ENCODE assay signal across 8 mouse cellular contexts in the genomic region with DNA sequence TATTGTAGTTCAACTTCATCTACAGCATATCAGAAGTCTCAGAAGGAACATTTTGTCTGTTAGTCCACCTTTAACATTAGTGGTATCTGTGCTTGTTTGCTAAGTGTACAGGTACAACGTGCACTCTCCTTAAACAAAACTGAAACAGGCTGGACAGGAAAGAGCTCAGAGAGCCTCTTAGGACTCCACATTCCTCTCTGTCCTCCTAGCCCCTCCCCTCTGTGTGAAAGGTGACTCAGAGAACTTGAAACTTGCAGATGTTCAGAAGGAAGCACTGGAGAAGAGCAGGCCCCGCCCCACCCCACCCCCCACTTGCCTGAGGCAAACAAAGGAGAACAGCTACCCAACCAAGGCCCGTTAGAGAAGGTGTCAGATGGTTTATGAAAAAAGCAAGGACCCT. TPM values are rescaled to one million over a fixed set of nuclear protein-coding genes. Genes with fewer than 3 reads are reported as not detected.
A peak's percentile ranks its signal among the peaks of the same experiment; 100 is the strongest.
DNase-seq lines count a peak whose midpoint lies in the region; ATAC-seq and TF ChIP-seq lines count a peak whose summit lies in the region.

No protein-coding gene starts in this region.

- H3K36me3 ChIP-seq in spleen, adult 2 months (ENCODE audit: control insufficient read depth, insufficient read depth, low read length): no peaks in the 10 kb centered on the region
- H3K36me3 ChIP-seq in liver, embryonic 16.5 days (ENCODE audit: control insufficient read depth, insufficient read depth): no peaks in the 10 kb centered on the region
- no peaks in the 10 kb centered on the region for H3K36me3 ChIP-seq in hindbrain, embryonic 12.5 days

- TF ChIP-seq POLR2A in spleen, adult 2 months (IDR thresholded peaks at IDR 0.05; ENCODE audit: low read depth, low read length): no peak

- no peak overlapping the region for H3K9ac ChIP-seq in liver, embryonic 16.5 days (ENCODE audit: low read depth, low read length)
- H3K9ac ChIP-seq in hindbrain, embryonic 12.5 days: no peak overlapping the region

- H3K9me3 ChIP-seq in liver, embryonic 16.5 days (replicated peaks; ENCODE audit: control insufficient read depth, low read length): no peaks in the 10 kb centered on the region
- H3K9me3 ChIP-seq in hindbrain, embryonic 12.5 days (replicated peaks): no peaks in the 10 kb centered on the region

- WGBS in spleen, adult 2 months: 2% methylated on average over 3 of the region's 3 CpGs
- 3% methylated on average over 3 of the region's 3 CpGs for WGBS in liver, embryonic 16.5 days (ENCODE audit: insufficient replicate concordance)
- WGBS in hindbrain, embryonic 12.5 days: 12% methylated on average over 3 of the region's 3 CpGs

- H3K4me3 ChIP-seq in spleen, adult 2 months (ENCODE audit: extremely low read depth, insufficient read depth, insufficient read length): no peak overlapping the region
- no peak overlapping the region for H3K4me3 ChIP-seq in liver, embryonic 16.5 days (ENCODE audit: low read depth, low read length)
- H3K4me3 ChIP-seq in hindbrain, embryonic 12.5 days: no peak overlapping the region

- peaks cover 3% of the 10 kb centered on the region; the same call in 1 of the 2 replicates for H3K4me1 ChIP-seq in spleen, adult 2 months (ENCODE audit: control insufficient read depth, insufficient read depth, insufficient read length)
- peaks cover 2% of the 10 kb centered on the region; the same call in 1 of the 2 replicates for H3K4me1 ChIP-seq in liver, embryonic 16.5 days (ENCODE audit: control insufficient read depth, low read depth, low read length)
- peaks cover 5% of the 10 kb centered on the region for H3K4me1 ChIP-seq in hindbrain, embryonic 12.5 days

- no peak overlapping the region for H3K27ac ChIP-seq in spleen, adult 2 months (ENCODE audit: insufficient read depth, low read length)
- H3K27ac ChIP-seq in liver, embryonic 16.5 days (ENCODE audit: low read length): no peak overlapping the region
- H3K27ac ChIP-seq in hindbrain, embryonic 12.5 days: no peak overlapping the region

- ATAC-seq in liver, embryonic 16.5 days (ENCODE audit: low read depth): 0 out of 2 replicates have a peak, but pooled peaks have one; percentile 27
- no peak for ATAC-seq in hindbrain, embryonic 12.5 days (ENCODE audit: low FRiP score)

- no peaks in the 10 kb centered on the region for H3K27me3 ChIP-seq in spleen, adult 2 months (ENCODE audit: control insufficient read depth, insufficient read depth, low read length)
- peaks cover 2% of the 10 kb centered on the region; the same call in 1 of the 2 replicates for H3K27me3 ChIP-seq in liver, embryonic 16.5 days (ENCODE audit: control insufficient read depth, insufficient read depth, low read depth, low read length)
- no peaks in the 10 kb centered on the region for H3K27me3 ChIP-seq in hindbrain, embryonic 12.5 days

- no peak overlapping the region for H3K4me2 ChIP-seq in liver, embryonic 16.5 days (ENCODE audit: low read depth, low read length)
- H3K4me2 ChIP-seq in hindbrain, embryonic 12.5 days (replicated peaks): no peak overlapping the region

- peak; percentile 34 to 48 for DNase-seq in spleen, adult 2 months (ENCODE audit: low read depth in 1 of 2, low spot score in 2 of 2)
- no peak for DNase-seq in spleen, adult 18-20 months
- peak; percentile 63 for DNase-seq in embryo, embryonic 10 days (ENCODE audit: low spot score)
- DNase-seq in thymus, postnatal 25 days: peak; percentile 46
- DNase-seq in testis, postnatal 10 days (ENCODE audit: low spot score): no peak
- DNase-seq in gastrocnemius, adult 18-20 months (ENCODE audit: low spot score): no peak

- no peak for TF ChIP-seq CTCF in spleen, adult 2 months (IDR thresholded peaks at IDR 0.05; ENCODE audit: extremely low read depth, insufficient read depth, insufficient read length, insufficient replicate concordance)

RNA-seq across cellular contexts. Expression of gene Iqcb1, which starts 6.7 kb away (rescaled TPM):
- 1.1 and 1.3 TPM in 2 replicates for polyA plus RNA-seq in spleen, adult 2 months (2012; rRNA removed)
- polyA plus RNA-seq in liver, embryonic 16.5 days (2015; fragmentation: Nextera tagmentation; extraction: Ambion mirVana): 7.4 and 9.0 TPM in 2 replicates
- 1 to 10 TPM; 6.1 to 6.6 TPM for total RNA-seq in gastrocnemius, adult 18-20 months (2021)
- polyA plus RNA-seq in hindbrain, embryonic 12.5 days (2016; fragmentation: Nextera tagmentation; extraction: Ambion mirVana): 63.4 and 68.9 TPM in 2 replicates

RNA-seq across cellular contexts. Expression of gene Slc15a2, which starts 36.7 kb away (rescaled TPM):
- 1.2 and 2.1 TPM in 2 replicates for polyA plus RNA-seq in spleen, adult 2 months (2012; rRNA removed)
- polyA plus RNA-seq in liver, embryonic 16.5 days (2015; fragmentation: Nextera tagmentation; extraction: Ambion mirVana): 1.8 and 2.7 TPM in 2 replicates
- 1 to 10 TPM; 1.5 to 2.2 TPM for total RNA-seq in gastrocnemius, adult 18-20 months (2021)
- 3.0 and 6.6 TPM in 2 replicates for polyA plus RNA-seq in hindbrain, embryonic 12.5 days (2016; fragmentation: Nextera tagmentation; extraction: Ambion mirVana)

RNA-seq across cellular contexts. Expression of gene Eaf2, which starts 53.3 kb away (rescaled TPM):
- polyA plus RNA-seq in spleen, adult 2 months (2012; rRNA removed): 1.9 and 2.1 TPM in 2 replicates
- polyA plus RNA-seq in liver, embryonic 16.5 days (2015; fragmentation: Nextera tagmentation; extraction: Ambion mirVana): 0.20 and 0.28 TPM in 2 replicates
- under 1 TPM in 1 of 2 experiments, not detected in 1; 0.32 TPM for total RNA-seq in gastrocnemius, adult 18-20 months (2021)
- polyA plus RNA-seq in hindbrain, embryonic 12.5 days (2016; fragmentation: Nextera tagmentation; extraction: Ambion mirVana): 1.2 TPM in 2 replicates

RNA-seq across cellular contexts. Expression of gene Golgb1, which starts 53.5 kb away (rescaled TPM):
- 21.8 and 31.8 TPM in 2 replicates for polyA plus RNA-seq in spleen, adult 2 months (2012; rRNA removed)
- polyA plus RNA-seq in liver, embryonic 16.5 days (2015; fragmentation: Nextera tagmentation; extraction: Ambion mirVana): 24.2 and 24.8 TPM in 2 replicates
- total RNA-seq in gastrocnemius, adult 18-20 months (2021): 10 to 100 TPM; 21.8 to 22.3 TPM
- polyA plus RNA-seq in hindbrain, embryonic 12.5 days (2016; fragmentation: Nextera tagmentation; extraction: Ambion mirVana): 95.7 and 96.0 TPM in 2 replicates

Comparison
In these comparisons a context has a peak if more than half of its experiments do, and no peak if none do; other contexts are left out.
1. DNase-seq: peak in spleen, adult 2 months (2 of 2), embryo, embryonic 10 days (single experiment) and thymus, postnatal 25 days (single experiment); none in spleen, adult 18-20 months (0 of 2), testis, postnatal 10 days (single experiment) and gastrocnemius, adult 18-20 months (single experiment).